Mouse (Mus musculus): ENCODE measurements around the gene Sema3f. TPM values are rescaled to one million over a fixed set of nuclear protein-coding genes. Genes with fewer than 3 reads are reported as not detected.
"Not testable (repeated sequence)": the region's sequence is repeated elsewhere in the genome, so short reads cannot be mapped to it uniquely, and the experiment has no call there.

Sema3f gene
- polyA plus RNA-seq, 1 experiment from 2014 or later: 44.6 TPM

DNA sequence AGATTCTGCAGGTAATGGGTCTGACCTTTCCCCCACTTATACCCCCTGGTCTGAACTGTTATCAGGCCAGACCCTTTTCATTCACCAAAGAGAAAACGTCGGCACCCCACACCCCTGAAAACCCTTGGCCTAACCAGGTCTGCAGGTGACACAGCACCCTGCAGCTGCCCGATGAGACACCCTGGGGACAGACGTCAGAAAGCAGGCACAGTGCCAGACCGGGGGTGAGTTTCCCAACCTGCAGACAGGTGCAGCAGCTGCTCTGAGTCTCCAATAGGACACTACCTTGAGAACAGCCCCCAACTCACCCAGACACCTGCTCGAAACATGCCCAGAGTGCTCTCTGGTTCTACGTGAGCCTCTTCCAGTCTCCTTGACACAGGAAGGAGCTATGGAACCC lies 21.3 kb downstream of the Sema3f start:
- Histone ChIP-seq H3K4me1 (peaks cover 15% of the 10 kb centered on the region), H3K9ac (no peak overlapping the region), H3K27ac (replicated peaks) (no peak overlapping the region), H3K27me3 (no peaks in the 10 kb centered on the region), H3K9me3 (replicated peaks) (no peaks in the 10 kb centered on the region), H3K4me2 (replicated peaks) (no peak overlapping the region), H3K36me3 (peaks cover 82% of the 10 kb centered on the region), H3K4me3 (replicated peaks) (no peak overlapping the region)
- ATAC-seq (ENCODE audit: insufficient number of reproducible peaks, low FRiP score, low TSS enrichment, low read depth): no peak
- 76% methylated on average over 7 of the region's 7 CpGs for WGBS

DNA sequence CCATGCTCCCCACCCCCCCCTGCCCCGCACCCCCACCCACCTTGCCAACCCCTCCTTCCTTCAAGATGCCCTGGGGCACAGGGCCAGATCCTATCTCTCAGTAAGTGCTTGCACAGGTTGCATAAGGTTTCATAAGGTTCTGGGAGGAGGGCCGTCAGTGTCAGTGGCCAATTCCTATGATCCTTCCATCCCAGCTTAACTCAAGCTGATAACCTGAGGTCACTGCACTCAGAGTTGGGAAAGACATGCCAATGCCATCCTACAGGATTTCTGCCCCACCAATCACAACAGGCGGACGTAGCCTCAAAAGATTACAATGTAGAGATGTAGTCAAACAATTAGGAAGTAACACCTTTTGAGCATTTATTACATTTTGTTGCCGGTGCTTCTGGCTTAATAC lies 21.9 kb downstream of the Sema3f start:
- Histone ChIP-seq H3K9me3 (replicated peaks) (no peaks in the 10 kb centered on the region), H3K4me3 (replicated peaks) (no peak overlapping the region), H3K9ac (no peak overlapping the region), H3K4me2 (replicated peaks) (no peak overlapping the region), H3K36me3 (peaks cover 87% of the 10 kb centered on the region), H3K27me3 (no peaks in the 10 kb centered on the region), H3K27ac (replicated peaks) (no peak overlapping the region), H3K4me1 (peaks cover 10% of the 10 kb centered on the region)
- 79% methylated on average over 5 of the region's 5 CpGs for WGBS
- ATAC-seq (ENCODE audit: insufficient number of reproducible peaks, low FRiP score, low TSS enrichment, low read depth): no peak

DNA sequence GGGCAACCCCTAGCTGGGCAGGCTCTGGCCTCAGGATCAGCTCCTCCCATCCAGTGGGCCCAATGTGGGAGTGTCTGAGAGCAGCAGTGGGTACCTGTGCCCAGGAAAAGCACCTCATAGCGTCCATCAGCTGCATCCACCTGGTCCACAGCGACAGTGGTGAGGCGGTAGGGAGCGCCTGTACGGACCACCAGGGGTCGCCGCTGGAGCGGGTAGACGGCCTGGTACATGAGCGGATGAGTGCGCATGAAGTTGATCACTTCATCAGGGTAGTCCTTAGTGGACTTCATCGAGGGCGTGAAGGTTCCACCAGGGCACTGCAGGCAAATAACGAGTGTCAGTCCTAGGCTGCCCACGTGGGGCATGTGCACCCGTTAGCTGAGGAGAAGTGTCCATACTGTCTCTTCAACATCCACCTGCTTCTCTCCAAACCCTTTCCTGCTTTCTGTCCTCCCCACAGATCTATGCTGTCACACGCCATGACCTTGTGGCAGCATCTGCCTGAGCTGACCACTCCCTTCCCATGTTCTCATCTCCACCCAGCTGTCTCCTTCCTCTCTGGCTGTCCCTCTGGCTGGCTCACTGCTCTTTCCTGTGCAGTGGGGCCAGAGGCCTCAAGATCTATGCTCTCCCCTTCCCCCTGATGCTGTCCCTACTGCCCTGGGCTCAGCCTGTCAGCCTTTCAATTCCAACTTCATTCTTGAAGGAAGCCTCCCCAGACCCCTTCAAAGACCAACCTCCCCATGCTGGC lies 24.9 kb downstream of the Sema3f start:
- Histone ChIP-seq H3K9me3 (replicated peaks) (no peaks in the 10 kb centered on the region), H3K4me3 (replicated peaks) (no peak overlapping the region), H3K4me1 (no peaks in the 10 kb centered on the region), H3K27me3 (no peaks in the 10 kb centered on the region), H3K4me2 (replicated peaks) (no peak overlapping the region), H3K27ac (replicated peaks) (no peak overlapping the region; the same call in 1 of the 2 replicates), H3K36me3 (peaks cover 79% of the 10 kb centered on the region), H3K9ac (no peak overlapping the region)
- WGBS: 37% methylated on average over 17 of the region's 17 CpGs
- ATAC-seq (ENCODE audit: insufficient number of reproducible peaks, low FRiP score, low TSS enrichment, low read depth): peak; percentile 35; the same call in 1 of the 2 replicates

DNA sequence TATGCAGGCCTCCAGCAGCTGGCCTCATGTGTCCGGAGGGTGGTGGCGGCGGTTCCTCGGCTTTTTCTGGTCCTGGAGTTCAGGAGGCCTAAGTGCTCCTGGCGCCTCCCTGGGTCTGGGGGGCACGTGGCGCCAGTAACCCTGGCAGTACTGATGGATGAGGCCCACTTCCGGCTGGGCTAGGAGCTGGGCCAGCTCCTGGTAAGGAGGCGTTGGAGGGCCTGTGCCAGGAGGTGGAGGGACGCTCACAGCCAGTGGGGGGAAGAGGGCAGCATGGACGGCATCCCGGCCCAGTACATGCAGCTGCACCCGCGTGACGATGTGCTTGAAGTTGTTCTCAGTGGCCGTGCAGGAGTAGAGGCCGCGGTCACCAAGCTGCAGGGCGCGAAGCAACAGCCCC lies 27.9 kb downstream of the Sema3f start:
- H3K36me3 ChIP-seq: peaks cover 50% of the 10 kb centered on the region
- 85% methylated on average over 20 of the region's 20 CpGs for WGBS

DNA sequence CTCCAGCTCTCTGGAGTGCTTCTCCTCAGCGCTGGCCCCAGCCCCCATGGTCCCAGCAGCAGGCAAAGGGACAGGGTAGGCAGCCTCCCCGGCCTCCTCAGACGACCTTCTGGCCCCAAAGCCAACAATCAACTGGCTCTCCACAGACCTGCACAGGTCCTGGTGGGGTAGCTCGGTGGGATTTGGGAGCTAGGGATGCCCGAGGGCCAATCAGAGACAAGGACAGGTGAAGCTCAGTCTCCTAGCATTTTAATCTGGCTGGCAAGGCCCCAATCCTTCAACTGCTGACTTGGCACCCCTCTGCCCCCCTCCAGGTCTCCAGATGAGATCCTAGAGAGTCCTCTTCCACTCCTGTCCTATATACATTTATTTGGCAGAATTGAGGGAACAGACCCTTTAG lies 30.8 kb downstream of the Sema3f start, which contains the start of gene Gnat1:
Gnat1 (minus strand) TSS at position 212 of the 400 bp plus-strand sequence.
- Histone ChIP-seq H3K9me3 (replicated peaks) (no peaks in the 10 kb centered on the region), H3K4me2 (replicated peaks) (no peak within 1 kb of the TSS), H3K4me3 (replicated peaks) (no peak within 1 kb of the TSS), H3K36me3 (peaks cover 25% of the 10 kb centered on the region), H3K4me1 (peaks cover 20% of the 10 kb centered on the region), H3K27ac (replicated peaks) (no peak within 1 kb of the TSS), H3K27me3 (peaks cover 31% of the 10 kb centered on the region), H3K9ac (no peak within 1 kb of the TSS)
- WGBS: 36% methylated on average over 5 of the region's 5 CpGs
- ATAC-seq (ENCODE audit: insufficient number of reproducible peaks, low FRiP score, low TSS enrichment, low read depth): no peak

More for the DNA sequence above, 27.9 kb downstream of the Sema3f start:
- Histone ChIP-seq H3K27me3 (peaks cover 5% of the 10 kb centered on the region), H3K4me2 (replicated peaks) (no peak overlapping the region), H3K4me1 (0 out of 2 replicates have a peak, but pooled peaks cover 1% of the 10 kb centered on the region), H3K27ac (replicated peaks) (no peak overlapping the region), H3K4me3 (replicated peaks) (no peak overlapping the region), H3K9me3 (replicated peaks) (no peaks in the 10 kb centered on the region), H3K9ac (no peak overlapping the region)
- ATAC-seq (ENCODE audit: insufficient number of reproducible peaks, low FRiP score, low TSS enrichment, low read depth): no peak

DNA sequence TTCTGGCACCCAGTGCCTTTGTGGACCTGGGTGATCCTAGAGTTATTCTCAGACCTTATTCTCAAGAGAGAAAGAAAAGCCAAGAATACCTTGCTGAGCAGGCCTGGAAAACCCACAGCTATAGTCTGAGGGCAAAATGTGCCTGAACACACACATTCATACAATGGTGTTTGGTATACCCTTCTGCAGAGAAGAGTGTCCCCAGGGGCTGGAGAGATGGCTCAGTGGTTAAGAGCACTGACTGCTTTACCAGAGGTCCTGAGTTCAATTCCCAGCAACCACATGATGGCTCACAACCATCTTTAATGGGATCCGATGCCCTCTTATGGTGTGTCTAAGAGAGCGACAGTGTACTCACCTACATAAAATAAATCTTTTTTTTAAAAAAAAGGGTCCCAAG lies 31.4 kb downstream of the Sema3f start:
- peaks cover 20% of the 10 kb centered on the region for H3K4me1 ChIP-seq

DNA sequence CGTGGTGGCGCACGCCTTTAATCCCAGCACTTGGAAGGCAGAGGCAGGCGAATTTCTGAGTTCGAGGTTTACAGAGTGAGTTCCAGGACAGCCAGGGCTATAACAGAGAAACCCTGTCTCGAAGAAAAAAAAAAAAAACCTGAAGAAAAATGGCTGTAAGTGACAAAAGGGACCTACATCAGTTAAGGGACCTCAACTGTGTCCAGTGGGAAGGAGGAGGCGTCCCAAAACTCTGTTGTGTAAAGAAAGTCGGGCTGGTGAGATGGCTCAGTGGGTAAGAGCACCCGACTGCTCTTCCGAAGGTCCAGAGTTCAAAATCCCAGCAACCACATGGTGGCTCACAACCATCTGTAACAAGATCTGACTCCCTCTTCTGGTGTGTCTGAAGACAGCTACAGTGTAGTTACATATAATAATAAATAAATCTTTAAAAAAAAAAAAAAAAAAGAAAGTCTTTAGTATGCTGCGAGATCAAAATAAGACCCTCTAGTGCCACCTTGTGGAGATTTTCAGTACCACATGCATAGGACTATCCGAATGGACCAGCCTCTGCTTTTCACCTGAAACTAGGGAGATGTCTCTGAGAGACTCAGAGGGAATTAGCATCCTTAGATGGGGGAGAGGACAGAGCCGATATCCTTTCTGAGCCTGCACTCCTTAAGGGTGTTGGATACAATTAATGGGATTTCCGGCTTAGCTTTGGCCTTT lies 32.3 kb downstream of the Sema3f start:
- not testable (repeated sequence) for ATAC-seq (ENCODE audit: insufficient number of reproducible peaks, low FRiP score, low TSS enrichment, low read depth); H3K4me3 ChIP-seq (replicated peaks); H3K4me2 ChIP-seq (replicated peaks); H3K9ac ChIP-seq; H3K9me3 ChIP-seq (replicated peaks); H3K27ac ChIP-seq (replicated peaks)
- 39% methylated on average over 14 of the region's 14 CpGs for WGBS
- Histone ChIP-seq H3K36me3 (peaks cover 11% of the 10 kb centered on the region), H3K27me3 (peaks cover 31% of the 10 kb centered on the region), H3K4me1 (peaks cover 20% of the 10 kb centered on the region)

More for the DNA sequence above, 31.4 kb downstream of the Sema3f start:
- no peak for ATAC-seq (ENCODE audit: insufficient number of reproducible peaks, low FRiP score, low TSS enrichment, low read depth)
- H3K9ac ChIP-seq: no peak overlapping the region
- WGBS: 91% methylated on average over 2 of the region's 2 CpGs
- H3K27ac ChIP-seq (replicated peaks): no peak overlapping the region
- H3K4me3 ChIP-seq (replicated peaks): no peak overlapping the region
- H3K27me3 ChIP-seq: peaks cover 31% of the 10 kb centered on the region
- H3K9me3 ChIP-seq (replicated peaks): no peaks in the 10 kb centered on the region
- peaks cover 18% of the 10 kb centered on the region for H3K36me3 ChIP-seq
- H3K4me2 ChIP-seq (replicated peaks): no peak overlapping the region

DNA sequence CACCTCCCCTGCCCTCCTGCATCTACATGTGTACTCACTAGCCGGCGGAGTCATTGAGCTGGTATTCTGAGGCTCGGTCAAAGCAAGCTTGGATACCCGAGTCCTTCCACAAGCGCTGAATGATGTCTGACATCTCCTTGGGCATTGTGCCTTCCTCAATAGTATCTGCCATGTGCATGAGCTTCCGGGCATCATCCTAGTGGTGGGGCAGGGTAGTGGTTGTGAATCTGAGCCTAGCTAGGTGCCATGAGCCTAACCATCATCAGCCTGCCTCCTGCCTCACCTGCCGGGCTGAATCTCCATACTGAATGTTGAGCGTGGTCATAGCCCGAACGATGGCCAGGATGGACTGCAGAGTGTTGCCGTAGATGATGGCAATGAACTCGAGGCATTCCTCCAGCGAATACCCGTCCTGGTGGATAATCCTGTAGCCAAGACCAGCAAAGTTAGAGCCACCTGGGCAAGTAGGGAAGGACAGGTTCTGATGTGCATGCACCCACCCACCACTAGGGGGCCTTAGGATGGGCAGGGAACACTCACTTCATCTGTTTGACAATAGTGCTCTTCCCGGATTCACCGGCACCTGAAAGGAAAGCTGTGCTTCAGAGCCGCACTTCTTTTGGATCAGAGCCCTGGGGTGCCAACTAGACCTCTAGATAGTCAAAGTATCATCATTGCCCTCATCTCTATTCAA lies 33.0 kb downstream of the Sema3f start:
- Histone ChIP-seq H3K9ac (no peak overlapping the region), H3K27me3 (peaks cover 31% of the 10 kb centered on the region), H3K36me3 (peaks cover 5% of the 10 kb centered on the region), H3K27ac (replicated peaks) (no peak overlapping the region), H3K4me2 (replicated peaks) (no peak overlapping the region), H3K4me1 (peaks cover 20% of the 10 kb centered on the region), H3K9me3 (replicated peaks) (no peaks in the 10 kb centered on the region), H3K4me3 (replicated peaks) (0 out of 2 replicates have a peak overlapping the region, but pooled peaks have one; percentile 38)
- no peak for ATAC-seq (ENCODE audit: insufficient number of reproducible peaks, low FRiP score, low TSS enrichment, low read depth)
- WGBS: 17% methylated on average over 17 of the region's 17 CpGs

DNA sequence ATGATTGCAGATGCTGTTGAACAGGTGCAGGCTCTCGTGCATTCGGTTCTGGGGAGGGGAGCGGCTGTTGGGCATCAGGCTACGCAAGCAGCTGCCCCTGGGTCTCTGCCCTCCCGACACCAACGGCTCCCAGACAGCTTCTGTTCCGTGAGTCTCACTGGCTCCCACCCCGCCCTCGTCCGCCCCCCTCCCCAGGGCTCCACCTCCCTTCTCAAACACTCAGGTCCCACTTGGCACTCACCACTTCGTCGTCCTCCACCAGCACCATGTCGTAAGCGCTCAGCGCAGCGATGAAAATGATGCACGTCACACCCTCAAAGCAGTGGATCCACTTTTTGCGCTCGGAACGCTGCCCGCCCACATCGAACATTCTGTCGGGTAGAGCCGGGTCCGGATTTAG lies 34.0 kb downstream of the Sema3f start:
- ATAC-seq (ENCODE audit: insufficient number of reproducible peaks, low FRiP score, low TSS enrichment, low read depth): peak; percentile 30; the same call in 1 of the 2 replicates
- Histone ChIP-seq H3K4me2 (replicated peaks) (peak overlapping the region; percentile 69), H3K9ac (no peak overlapping the region), H3K36me3 (no peaks in the 10 kb centered on the region), H3K4me3 (replicated peaks) (peak overlapping the region; percentile 38), H3K9me3 (replicated peaks) (no peaks in the 10 kb centered on the region), H3K27ac (replicated peaks) (no peak overlapping the region), H3K4me1 (peaks cover 20% of the 10 kb centered on the region), H3K27me3 (peaks cover 31% of the 10 kb centered on the region)
- WGBS: 1% methylated on average over 25 of the region's 25 CpGs

DNA sequence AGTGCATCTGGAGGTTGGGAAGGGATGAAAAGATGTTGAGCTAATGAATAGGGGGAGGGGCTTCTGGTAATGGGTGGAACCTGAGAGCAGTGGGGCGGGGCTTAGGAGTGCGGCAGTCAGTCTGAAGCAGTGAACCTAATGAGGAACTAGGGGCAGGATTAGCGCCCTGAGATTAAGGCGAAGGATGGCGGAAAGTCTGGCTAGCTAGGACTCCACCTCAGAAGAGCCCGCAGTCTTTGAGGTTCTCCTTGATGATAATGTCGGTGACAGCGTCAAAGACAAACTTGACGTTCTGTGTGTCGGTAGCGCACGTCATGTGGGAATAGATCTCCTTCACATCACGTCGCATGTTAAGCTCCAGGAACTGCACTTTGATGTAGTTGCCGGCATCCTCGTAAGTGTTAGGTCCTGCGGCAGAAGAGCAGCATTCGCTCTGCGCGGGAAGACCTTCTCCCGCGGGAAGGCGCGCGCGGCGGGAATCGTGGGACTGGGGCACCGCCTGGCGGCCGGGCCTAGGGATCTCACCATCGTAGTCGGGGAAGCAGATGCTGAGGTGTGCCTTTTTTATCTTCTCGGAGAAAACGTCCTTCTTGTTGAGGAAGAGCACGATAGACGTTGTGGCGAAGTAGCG lies 34.5 kb downstream of the Sema3f start:
- peak overlapping the region; percentile 69 for H3K4me2 ChIP-seq (replicated peaks)
- H3K4me1 ChIP-seq: peaks cover 20% of the 10 kb centered on the region
- H3K9me3 ChIP-seq (replicated peaks): no peaks in the 10 kb centered on the region
- H3K36me3 ChIP-seq: no peaks in the 10 kb centered on the region
- peak overlapping the region; percentile 38 for H3K4me3 ChIP-seq (replicated peaks)
- H3K9ac ChIP-seq: no peak overlapping the region
- no peak overlapping the region for H3K27ac ChIP-seq (replicated peaks)
- H3K27me3 ChIP-seq: peaks cover 31% of the 10 kb centered on the region
- peak; percentile 5; the same call in 1 of the 2 replicates for ATAC-seq (ENCODE audit: insufficient number of reproducible peaks, low FRiP score, low TSS enrichment, low read depth)
- under 1% methylated on average over 39 of the region's 39 CpGs for WGBS

Measured in embryonic facial prominence, embryonic 15.5 days (tissue).